Mouse (Mus musculus): ENCODE data around the gene Asic1.
A peak's percentile ranks its signal among the peaks of the same experiment; 100 is the strongest.

Gene Asic1

DNA sequence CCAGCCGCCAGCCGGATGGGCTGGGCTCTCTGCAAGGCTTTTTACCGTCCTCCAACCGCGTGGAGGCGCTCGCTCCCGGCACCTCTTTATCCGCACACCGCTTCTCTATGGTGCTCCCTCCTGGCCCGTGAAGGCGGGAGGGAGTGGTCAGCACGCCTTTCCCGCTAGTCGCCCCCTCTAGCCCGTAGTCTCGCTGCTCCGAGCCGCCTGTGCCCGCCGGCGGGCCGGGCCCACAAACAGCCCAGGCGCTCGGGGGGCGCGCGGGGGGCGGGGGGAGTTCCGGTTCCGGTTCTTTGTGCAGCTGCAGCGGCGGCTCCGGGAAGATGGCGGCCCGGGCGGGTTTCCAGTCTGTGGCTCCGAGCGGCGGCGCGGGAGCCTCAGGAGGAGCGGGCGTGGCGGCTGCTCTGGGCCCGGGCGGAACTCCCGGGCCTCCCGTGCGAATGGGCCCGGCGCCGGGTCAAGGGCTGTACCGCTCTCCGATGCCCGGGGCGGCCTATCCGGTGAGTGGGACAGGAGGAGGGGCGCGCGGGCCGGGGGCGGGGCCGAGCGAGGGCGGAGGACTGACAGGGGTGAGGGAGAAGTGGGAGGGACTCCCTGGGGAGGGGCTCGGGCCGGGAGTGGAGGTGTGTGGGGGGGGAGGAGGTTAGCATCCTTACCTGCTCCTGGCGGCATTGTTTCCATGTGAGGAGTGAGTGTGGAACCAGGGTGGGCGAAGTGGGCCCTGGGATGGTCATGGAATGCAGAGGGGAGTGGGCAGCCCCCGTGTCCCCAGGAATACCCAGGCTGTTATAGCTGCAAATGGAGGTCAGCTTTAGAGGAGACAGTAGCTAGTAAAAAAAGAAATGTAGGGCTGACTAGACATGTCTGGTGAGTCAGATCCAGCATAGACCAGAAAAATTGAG is 32.1 kb downstream of the Asic1 start, which contains the start of gene Smarcd1:
Gene Smarcd1 (plus strand): TSS at position 131 of the 902 bp plus-strand sequence.
- peak; percentile 88 for DNase-seq (ENCODE audit: low spot score)

DNA sequence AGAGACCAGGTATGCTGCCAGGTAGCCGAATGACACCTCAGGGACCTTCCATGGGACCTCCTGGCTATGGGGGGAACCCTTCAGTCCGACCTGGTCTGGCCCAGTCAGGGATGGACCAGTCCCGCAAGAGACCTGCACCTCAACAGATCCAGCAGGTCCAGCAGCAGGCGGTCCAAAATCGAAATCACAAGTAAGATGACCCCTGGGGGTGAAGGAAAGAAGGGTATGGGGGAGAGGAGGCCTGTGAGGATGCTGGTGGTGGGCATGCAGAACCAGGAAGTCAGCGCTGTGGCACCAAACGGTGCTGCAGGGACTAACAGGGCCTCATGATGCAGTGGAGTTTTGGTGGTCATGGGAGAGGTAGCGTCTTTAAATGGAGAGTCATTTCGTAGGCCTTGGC is 32.9 kb downstream of the Asic1 start:
- DNase-seq (ENCODE audit: low spot score) = no peak

DNA sequence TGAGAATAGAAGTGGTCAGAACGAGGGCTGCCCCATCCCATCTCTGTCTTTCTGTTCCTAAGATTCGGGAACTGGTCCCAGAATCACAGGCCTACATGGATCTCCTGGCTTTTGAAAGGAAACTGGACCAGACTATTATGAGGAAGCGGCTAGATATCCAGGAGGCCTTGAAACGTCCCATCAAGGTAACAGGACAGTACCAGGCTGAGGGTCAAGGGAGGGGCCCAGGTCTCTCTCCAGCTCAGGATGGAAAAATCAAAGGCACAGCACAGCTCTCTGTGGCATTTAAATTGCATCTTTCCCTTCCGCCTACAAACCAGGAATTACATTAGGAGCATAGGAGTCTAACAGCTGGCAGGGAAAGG is 33.5 kb downstream of the Asic1 start:
- DNase-seq (ENCODE audit: low spot score) = no peak

DNA sequence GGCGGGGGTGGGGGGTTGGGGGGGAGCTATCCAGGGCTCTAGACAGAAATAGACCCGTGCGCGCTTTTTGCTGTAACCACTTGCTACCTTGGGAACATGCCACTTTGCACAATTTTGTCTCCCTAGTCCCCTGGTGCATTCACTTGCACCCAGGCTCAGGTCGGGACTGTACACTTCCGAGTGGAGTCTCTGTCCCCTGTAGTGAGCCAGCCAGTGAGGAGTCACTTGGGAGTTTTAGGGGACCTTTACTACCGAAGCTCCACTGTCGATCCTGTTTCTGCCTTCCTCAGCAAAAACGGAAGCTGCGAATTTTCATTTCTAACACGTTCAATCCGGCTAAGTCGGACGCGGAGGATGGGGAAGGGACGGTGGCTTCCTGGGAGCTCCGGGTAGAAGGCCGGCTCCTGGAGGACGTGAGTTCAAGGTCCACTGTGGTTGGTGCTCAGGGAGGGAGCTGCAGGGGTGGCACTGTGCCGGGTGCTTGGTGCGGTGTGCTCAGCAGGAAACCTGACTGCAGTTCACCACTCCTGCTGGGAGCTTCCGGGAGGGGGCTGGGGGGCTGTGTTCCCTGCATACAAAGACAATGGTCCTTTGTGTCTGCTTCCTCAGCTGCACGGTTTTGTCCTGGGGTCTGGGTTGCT is 34.0 kb downstream of the Asic1 start:
- DNase-seq (ENCODE audit: low spot score) = no peak

DNA sequence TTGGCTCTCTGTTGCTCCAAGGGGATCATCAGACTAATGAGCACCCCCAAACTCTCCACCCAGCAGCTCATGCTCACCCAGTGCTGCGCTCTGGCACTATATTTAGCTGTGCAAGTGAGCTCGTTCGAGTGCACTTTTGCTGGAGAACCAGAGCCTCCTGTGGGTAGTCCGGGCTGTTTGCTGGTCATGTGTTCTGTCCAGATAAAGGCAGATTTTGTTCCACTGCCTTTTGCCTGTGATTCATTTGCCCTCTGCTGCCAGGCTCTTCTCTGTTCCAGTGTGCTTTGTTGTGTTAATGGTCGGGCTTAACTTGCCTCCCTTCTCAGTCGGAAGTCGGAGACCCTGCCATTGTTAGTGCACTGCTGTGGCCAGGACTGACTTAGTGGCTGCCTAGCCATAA is 34.7 kb downstream of the Asic1 start:
- DNase-seq (ENCODE audit: low spot score) = no peak

DNA sequence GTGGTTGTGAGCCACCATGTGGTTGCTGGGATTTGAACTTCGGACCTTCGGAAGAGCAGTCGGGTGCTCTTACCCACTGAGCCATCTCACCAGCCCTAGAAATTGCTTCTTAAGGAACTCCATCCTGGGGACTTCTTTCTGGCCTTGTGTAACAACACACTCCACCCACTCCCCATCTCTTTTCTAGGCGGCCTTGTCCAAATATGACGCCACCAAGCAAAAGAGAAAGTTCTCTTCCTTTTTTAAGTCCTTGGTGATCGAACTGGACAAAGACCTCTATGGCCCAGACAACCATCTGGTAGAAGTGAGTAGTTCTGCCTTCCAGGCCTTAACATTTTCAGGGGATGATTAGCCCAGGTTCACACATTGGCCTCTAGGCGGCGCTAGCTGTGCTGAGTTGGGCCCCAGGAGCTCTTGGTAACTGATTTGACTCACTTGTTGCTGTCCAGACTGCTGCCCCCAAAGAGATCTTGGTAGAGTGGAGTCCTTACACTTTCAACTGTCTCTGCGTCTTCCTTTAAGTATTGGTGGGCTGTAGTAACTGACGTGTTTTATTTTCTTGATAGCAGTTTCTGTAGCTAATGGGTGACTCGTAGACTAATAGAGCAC is 35.4 kb downstream of the Asic1 start, which contains the start of gene Gm17349:
Gene Gm17349 (minus strand): TSS at position 51 of the 609 bp plus-strand sequence.
- DNase-seq (ENCODE audit: low spot score) = peak; percentile 47

DNA sequence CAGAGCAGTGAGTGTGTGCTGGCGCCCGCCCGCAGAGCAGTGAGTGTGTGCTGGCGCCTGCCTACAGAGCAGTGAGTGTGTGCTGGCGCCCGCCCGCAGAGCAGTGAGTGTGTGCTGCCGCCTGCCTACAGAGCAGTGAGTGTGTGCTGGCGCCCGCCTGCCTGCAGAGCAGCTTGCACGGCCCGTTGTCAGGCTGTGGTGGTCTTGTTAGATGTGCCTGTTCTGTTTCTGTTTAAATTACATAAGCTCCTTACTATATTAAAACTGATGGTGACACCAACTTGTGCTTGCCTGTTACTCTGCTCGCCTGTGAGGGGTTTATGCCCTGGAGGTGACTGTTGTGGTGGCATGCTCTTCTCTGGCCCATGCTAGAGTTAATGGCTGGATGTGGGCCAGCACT is 38.0 kb downstream of the Asic1 start:
- no peak for DNase-seq (ENCODE audit: low spot score)

DNA sequence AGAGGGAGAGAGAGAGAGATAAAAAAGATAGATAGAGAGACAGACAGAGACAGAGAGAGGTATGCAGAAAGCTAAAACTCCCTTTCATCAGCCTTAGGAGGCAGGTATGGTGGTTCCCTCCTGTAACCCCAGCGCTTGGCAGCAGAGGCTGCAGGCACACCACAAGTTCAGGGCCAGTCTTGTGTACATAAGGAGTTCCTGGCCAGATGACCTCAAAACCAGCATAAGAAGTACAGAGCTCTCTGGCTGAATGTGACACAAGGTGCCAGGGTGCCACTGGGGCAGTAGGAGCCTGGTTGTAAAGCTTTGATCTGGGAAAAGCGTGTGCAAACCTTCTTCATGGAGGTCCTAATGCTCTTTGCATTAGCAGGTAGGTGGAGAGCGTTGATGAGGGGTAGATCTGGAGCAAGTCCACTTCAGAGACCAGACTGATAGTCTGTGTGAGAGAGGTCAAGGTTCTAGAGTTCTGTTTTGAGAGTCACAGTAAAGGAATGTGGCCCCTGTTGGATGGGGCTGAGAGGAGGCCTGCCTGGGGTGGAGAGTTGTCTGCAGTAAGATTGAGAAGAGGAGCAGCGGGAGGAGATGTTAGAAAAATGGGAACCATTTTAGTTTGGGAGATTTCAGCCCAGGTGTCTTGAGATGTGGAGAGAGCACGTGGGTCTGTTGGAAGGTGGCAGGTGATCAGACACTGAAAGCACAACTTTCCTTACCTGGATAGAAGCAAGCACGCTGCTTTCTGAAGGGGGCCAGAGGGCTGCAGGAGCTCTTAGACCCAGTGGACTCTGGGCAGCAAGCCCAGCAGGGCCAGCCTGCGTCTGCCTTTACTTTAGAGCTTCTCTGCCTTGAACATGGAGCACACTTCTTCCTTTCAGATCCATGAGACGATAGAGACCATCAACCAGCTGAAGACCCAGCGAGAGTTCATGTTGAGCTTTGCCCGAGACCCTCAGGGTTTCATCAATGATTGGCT is 40.3 kb downstream of the Asic1 start:
- no peak for DNase-seq (ENCODE audit: low spot score)

DNA sequence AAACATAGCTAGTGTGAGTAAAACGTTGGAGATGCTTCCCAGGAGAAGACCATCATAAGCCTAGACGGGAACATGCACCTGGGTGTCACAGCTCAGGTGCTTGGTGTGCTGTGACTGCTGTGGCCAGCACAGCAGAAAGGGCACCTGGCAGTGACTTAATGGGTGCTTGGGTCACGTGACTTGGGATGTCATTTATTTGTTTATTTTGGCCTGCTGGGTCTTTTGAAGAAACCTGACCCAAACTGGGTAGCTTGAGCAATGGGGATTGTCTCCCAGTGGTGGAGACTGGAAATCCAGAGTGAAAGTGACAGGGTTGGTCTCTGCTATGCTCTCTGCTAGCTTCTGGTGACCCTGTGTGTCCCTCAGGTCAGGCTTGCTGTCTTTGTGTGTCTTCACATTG is 41.3 kb downstream of the Asic1 start:
- no peak for DNase-seq (ENCODE audit: low spot score)

DNA sequence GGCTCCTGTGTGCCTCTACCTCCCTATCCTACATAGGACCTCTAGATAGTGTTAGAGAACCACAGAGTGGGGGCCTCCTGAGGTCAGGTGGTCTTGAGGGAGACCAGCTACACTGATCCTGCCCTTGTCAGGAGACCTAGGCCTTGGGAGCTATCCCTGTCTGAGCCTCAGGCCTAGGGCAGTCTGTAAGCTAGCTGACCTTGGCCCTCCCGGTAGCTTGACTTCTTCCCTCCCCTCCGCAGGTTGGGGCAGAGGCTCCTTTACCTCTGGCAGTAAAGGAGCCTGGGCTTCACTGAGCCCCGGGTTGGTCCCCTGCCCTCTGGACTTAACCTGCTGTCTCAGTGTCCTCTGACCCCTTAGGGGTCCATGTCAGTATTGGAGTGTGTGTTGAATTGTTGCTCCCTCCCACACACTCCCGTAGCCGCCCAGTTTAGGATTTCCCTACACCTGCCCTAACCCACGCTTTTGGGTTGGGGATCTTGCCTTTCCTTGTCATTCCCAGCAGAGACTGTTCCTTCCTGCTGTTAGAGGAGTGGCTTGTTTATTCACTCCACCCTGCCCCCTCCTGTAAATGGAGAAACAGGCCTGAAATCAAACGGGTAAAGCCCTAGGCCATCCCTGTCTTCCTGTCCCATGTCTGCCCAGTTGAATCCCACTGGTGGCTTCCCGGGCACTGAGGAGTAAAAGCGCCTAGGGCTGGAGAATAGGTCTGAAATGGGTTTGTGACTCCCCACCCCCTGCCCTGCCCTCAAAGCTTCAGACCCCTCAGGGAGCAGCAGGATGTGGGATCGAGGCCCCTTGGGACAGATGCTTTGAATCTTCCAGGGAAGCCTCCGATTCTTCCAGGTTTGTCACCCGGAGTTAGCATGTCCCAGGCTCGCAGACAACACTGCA is 42.7 kb downstream of the Asic1 start:
- DNase-seq (ENCODE audit: low spot score) = no peak

DNA sequence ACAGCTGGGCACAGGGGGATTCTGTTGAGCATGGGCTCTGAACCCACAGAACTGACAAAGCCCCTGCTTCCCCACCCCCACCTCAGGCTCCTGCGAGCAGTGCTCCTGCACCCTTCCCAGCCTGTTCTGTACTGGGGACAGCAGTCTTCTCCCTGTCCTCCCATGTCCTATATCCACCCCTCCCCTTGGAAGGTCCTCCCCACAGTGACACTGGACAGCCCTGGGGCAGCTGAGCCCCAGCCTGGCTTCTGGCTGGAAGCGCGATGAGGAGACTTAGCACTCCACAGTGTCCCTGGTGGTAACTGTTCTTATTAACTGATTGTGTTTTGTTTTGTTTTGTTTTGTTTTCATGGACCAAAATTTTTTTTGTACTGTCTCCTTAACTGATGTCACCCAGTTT is 43.4 kb downstream of the Asic1 start:
- DNase-seq (ENCODE audit: low spot score) = no peak

DNA sequence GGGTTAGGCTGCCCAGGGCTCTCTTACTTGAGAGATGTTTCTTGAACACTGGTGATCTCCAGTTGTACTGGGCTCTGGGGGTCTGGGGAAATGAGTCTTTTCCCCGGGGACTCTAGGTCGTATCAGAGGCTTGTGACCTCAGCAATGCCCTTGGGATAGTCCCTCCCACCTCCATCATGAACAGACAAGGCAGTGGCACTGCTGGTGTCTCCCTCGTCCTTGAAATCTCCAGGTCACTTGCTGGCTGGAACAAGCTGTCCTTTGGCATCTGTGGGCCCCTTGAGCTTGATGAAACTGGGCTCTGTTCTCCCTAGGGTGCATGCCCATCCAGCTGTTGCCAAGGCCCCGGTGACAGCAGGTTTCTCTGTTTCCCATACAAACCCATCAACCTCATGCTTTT is 44.0 kb downstream of the Asic1 start:
- DNase-seq (ENCODE audit: low spot score) = no peak

DNA sequence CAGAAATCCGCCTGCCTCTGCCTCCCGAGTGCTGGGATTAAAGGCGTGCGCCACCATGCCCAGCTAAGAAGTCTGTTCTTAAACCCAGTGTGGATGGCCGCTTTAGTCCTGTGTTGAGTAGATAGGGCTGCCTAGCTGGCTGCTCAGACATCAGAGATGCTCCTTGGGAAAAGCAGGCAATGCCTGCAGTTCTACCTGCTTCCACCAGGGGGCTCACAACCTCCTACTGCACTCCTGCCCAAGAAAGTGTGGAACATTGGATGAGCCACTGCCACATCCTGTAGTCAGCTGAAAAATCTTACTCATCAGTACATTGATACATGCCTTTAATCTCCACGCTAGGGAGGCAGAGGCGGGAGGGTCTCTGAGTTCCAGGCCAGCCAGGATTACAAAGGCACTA is 44.7 kb downstream of the Asic1 start:
- peak; percentile 69 for DNase-seq (ENCODE audit: low spot score)

DNA sequence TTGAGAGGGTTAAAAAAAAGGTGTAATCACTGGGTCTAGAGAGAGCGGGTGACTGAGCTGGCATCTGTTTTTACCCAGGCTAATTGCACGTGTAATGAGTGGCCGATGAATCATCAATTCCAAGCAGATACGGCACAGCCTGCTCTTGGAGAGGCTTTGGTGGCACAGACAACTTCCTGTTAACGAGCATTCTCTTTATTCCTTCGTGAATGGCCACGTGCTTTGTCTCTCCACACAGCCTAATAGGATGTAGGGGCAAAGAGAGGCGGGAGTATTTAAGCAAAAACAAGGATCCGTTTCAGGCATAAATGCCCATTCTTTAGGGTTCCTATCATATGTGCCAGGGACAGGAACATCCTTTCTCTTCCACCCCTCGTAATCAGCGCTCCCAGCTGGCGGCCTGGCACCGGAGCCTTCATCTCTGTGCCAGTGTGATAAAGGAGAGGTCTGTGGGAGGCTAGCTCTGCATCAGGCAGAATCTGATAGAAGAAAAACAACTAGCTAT is 45.2 kb downstream of the Asic1 start:
- no peak for DNase-seq (ENCODE audit: low spot score)

DNA sequence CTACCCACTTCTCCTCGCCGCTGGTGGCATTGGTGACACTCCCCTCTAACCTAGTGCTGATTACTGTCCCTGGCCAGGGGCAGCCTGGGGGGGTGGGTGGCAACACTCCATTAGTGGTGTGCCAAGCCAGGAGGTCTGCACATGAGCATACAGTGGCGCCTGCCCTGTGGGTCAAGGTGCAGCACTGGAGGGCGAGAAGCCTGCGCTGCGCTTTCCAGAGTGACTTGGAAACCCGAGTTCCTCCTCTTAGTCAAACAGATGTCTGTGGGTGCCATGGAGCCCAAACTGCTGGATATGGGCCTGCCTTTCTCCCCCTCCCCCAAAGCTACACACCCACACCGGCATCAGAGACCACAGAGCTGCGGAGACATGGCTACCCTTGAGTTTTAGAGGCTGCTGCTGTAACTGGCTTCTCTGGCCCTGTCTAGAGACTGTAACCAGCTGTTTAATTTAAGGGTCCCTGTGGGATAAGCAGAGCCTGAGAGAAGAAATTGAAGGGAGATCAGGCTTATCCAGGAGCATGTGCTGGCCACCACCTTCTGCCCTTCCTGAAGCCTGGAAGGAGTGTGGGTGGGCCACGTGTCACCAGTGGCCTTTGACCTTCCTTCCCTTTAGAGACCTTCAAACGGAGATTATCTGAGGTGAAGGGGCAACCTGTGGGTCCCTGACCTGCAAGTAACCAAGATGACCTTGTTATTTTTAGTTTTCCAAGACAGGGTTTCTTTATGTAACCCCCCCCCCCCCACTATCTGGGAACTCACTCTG is 46.0 kb downstream of the Asic1 start:
- no peak for DNase-seq (ENCODE audit: low spot score)

DNA sequence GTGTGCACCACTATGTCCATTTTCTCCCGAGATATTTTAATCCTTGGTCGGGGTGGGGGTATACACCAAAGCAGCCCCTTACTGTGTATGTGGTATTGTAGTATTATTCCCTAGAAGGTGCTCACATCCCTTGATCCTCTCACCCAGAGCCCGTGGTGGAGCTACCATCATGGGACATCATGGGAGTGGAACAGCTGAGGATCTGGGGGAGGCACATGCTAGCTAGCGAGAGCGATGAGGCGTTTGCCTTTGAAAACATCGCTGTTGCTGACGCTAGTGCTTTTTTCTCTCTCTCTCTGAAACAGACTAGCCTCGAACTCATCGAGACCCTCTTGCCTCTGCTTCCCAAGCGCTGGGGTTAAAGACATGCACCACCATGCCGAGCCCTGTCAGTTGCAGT is 46.6 kb downstream of the Asic1 start:
- DNase-seq (ENCODE audit: low spot score) = no peak

DNA sequence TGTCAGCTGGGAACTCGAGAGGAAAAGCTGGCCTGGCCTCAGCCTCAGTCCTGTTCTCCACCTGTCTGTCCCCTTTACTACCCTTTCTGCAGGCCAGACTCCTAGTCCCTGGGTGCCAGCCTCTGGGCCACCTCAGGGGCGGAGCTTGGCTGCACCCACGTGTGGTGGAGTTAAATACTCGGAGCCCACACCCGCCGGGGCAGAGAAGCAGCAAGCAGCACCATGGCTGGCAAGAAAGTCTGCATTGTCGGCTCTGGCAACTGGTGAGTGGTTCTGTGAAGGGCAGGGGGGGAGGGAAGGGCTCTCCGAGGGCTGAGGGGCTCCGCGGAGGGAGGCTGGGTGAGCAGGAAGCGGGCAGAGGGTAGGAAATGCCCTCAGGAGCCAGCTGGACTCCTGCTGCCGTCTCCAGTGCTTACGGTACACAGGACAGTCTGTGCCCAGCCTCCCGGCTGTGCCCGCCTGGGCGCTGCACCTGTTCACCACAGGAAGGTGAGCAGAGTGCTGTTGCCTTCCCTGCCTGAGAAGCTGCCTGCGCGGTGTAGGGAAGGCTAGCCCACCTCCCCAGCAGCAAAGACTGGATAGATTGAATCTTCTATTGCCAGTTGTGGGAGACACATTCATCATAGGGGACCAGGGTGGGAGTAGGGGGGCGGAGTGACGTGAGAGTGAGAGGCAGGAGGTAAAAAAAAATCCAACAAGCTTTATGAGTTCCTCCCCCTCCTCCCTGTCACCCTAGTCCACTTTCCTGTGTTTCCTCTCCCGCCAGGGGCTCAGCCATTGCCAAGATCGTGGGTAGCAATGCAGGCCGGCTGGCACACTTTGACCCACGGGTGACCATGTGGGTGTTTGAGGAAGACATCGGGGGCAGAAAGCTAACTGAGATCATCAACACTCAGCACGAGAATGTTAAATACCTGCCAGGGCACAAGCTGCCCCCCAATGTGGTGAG is 47.5 kb downstream of the Asic1 start, which contains the start of gene Gpd1:
Gene Gpd1 (plus strand): TSS at position 130 of the 949 bp plus-strand sequence.
- no peak for DNase-seq (ENCODE audit: low spot score)

DNA sequence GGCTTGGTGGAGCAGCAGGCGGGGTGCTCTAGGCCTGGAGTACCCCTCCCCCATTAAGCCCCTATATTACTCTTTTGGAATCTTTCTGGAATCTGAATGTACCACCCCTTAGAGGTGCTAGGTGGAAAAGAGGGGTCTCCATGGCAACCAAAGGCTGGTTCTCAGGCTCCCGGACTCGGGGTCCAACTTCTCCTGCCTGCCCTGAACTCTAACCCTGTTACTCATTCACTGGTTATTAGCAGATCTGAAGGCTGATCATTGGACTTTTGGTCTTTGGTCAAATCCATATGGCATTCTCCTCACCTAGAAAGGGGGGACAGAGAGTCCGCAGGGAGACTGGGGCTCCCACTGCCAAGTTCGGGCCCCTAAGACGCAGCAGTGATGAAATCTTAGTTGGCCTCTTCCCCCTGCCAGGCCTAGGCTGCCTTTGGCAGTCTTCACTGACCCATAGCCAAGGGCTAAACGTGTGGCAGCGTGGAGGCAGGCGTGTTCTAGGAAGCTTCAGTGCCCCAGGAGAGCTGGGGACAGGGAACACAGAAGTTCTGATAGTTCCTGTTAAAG is 48.4 kb downstream of the Asic1 start:
- no peak for DNase-seq (ENCODE audit: low spot score)
